Mouse (Mus musculus) retina, embryonic 14.5 days (tissue): ENCODE measurements around the gene Rprd2.

ENCODE experiments used
- DNase-seq: peaks from one replicate; pipeline ENCODE4 v3.0.0-alpha.2; 2015; ENCODE audit warnings: low spot score

Rprd2 gene

GRCm38 (mm10) chr3:95739353-95740104, 79.1 kb downstream of the Rprd2 start, which contains the start of gene Ecm1:
Gene Ecm1 (minus strand): TSS chr3:95739569.
- no peak for DNase-seq

GRCm38 (mm10) chr3:95735071-95735670, 83.5 kb downstream of the Rprd2 start:
- no peak for DNase-seq

- DNase-seq: no peak
These were observed 84.5 kb downstream of the Rprd2 start for GRCm38 (mm10) chr3:95734092-95734702.

GRCm38 (mm10) chr3:95732744-95733521, 85.7 kb downstream of the Rprd2 start:
- DNase-seq: no peak

- no peak for DNase-seq
These were observed 86.4 kb downstream of the Rprd2 start for GRCm38 (mm10) chr3:95732297-95732696.

- DNase-seq: no peak
These were observed 86.9 kb downstream of the Rprd2 start for GRCm38 (mm10) chr3:95731802-95732201.

GRCm38 (mm10) chr3:95730431-95730830, 88.2 kb downstream of the Rprd2 start:
- no peak for DNase-seq

GRCm38 (mm10) chr3:95728906-95729305, 89.8 kb downstream of the Rprd2 start:
- DNase-seq: no peak

- no peak for DNase-seq
These were observed 91.8 kb downstream of the Rprd2 start for GRCm38 (mm10) chr3:95726696-95727358.

- no peak for DNase-seq
These were observed 92.8 kb downstream of the Rprd2 start for GRCm38 (mm10) chr3:95725863-95726262.

GRCm38 (mm10) chr3:95722386-95722785, 96.3 kb downstream of the Rprd2 start:
- DNase-seq: no peak

GRCm38 (mm10) chr3:95718153-95718552, 100.5 kb downstream of the Rprd2 start:
- DNase-seq: no peak

- no peak for DNase-seq
These were observed 102.6 kb downstream of the Rprd2 start for GRCm38 (mm10) chr3:95716075-95716474.
